Mouse (Mus musculus) gastrocnemius, adult 2 months (tissue): Measurements from ENCODE around the gene Spen. TPM values are rescaled to one million over a fixed set of nuclear protein-coding genes. Genes with fewer than 3 reads are reported as not detected.

ENCODE experiments used
- DNase-seq: peaks from one replicate; pipeline ENCODE4 v3.0.0; 2022
- H3K27ac ChIP-seq: fragments of 200-600 bp; 2 replicates; pipeline ENCODE4 v1.8.1; 2022; ENCODE audit warnings: mild to moderate bottlenecking
- H3K4me3 ChIP-seq: fragments of 200-600 bp; 2 replicates; pipeline ENCODE4 v1.8.1; 2022; ENCODE audit warnings: mild to moderate bottlenecking, moderate library complexity
- CTCF ChIP-seq: fragments of 200-600 bp; IDR thresholded peaks from 2 replicates; pipeline ENCODE4 v1.8.1; 2022; ENCODE audit warnings: antibody characterized with exemption, mild to moderate bottlenecking, moderate library complexity
- intact Hi-C: fragments of 180-260 bp; cut with DNase I; formaldehyde crosslinking; loops from one replicate; pipeline ENCODE4 v1.15.1; 2025
- total RNA-seq, 2 experiments: library from RNA; stranded (reverse); gene quantifications; 2 replicates each; pipeline ENCODE4 v1.2.3; 2021

Gene Spen
- total RNA-seq, 2 experiments from 2014 or later = 23.3 to 25.1 TPM

- DNase-seq = peak; percentile 31
- no peak for TF ChIP-seq CTCF
- H3K27ac ChIP-seq = peak overlapping the region; percentile 87
- intact Hi-C loops = no loop called here
- peak overlapping the region; percentile 95 for H3K4me3 ChIP-seq
These were observed 94.6 kb downstream of the Spen start for GRCm38 (mm10) chr4:141443641-141444429.

- no peak overlapping the region for H3K27ac ChIP-seq
- no peak for DNase-seq
- no peak overlapping the region for H3K4me3 ChIP-seq
- intact Hi-C loops = no loop called here
- TF ChIP-seq CTCF = no peak
These were observed 97.5 kb downstream of the Spen start for GRCm38 (mm10) chr4:141440877-141441276.

GRCm38 (mm10) chr4:141439083-141439803 is 99.2 kb downstream of the Spen start:
- intact Hi-C loops = no loop called here
- no peak for TF ChIP-seq CTCF
- no peak overlapping the region for H3K4me3 ChIP-seq
- no peak for DNase-seq
- peak overlapping the region; percentile 79 for H3K27ac ChIP-seq

GRCm38 (mm10) chr4:141435974-141436373 is 102.4 kb downstream of the Spen start, which contains the start of gene Srarp:
TSS of gene Srarp (minus strand) at chr4:141436105.
- H3K27ac ChIP-seq = peak within 1 kb of the TSS; percentile 74
- TF ChIP-seq CTCF = no peak
- peak within 1 kb of the TSS; percentile 60 for H3K4me3 ChIP-seq
- DNase-seq = no peak
- intact Hi-C loops = no loop called here

- no peak overlapping the region for H3K27ac ChIP-seq
- no peak for TF ChIP-seq CTCF
- no peak overlapping the region for H3K4me3 ChIP-seq
- no peak for DNase-seq
- intact Hi-C loops = loop anchor here (5.0 kb wide), 1 partner anchor 74 kb away; no protein-coding TSS in a partner anchor
These were observed 105.2 kb downstream of the Spen start for GRCm38 (mm10) chr4:141433191-141433590.

- TF ChIP-seq CTCF = no peak
- intact Hi-C loops = loop anchor here (5.0 kb wide), 1 partner anchor 75 kb away; no protein-coding TSS in a partner anchor
- Histone ChIP-seq H3K27ac (no peak overlapping the region; the same call in 1 of the 2 replicates), H3K4me3 (no peak overlapping the region)
- no peak for DNase-seq
These were observed 105.7 kb downstream of the Spen start for GRCm38 (mm10) chr4:141432666-141433065.

- Histone ChIP-seq H3K4me3 (no peak overlapping the region), H3K27ac (peak overlapping the region; percentile 17; the same call in 1 of the 2 replicates)
- intact Hi-C loops = loop anchor here (1.0 to 5.0 kb wide), 4 partner anchors 25 to 144 kb away; no protein-coding TSS in a partner anchor
- DNase-seq = peak; percentile 83
- TF ChIP-seq CTCF = peak; percentile 97; the same call in 1 of the 2 replicates
These were observed 107.4 kb downstream of the Spen start for GRCm38 (mm10) chr4:141430997-141431396.

GRCm38 (mm10) chr4:141429847-141430246 is 108.5 kb downstream of the Spen start:
- intact Hi-C loops = loop anchor here (1.0 to 5.0 kb wide), 2 partner anchors 24 to 77 kb away; no protein-coding TSS in a partner anchor
- H3K27ac ChIP-seq = no peak overlapping the region
- H3K4me3 ChIP-seq = no peak overlapping the region
- peak; percentile 68 for DNase-seq
- TF ChIP-seq CTCF = peak; percentile 80

GRCm38 (mm10) chr4:141429381-141429780 is 109.0 kb downstream of the Spen start:
- intact Hi-C loops = no loop called here
- no peak overlapping the region for H3K27ac ChIP-seq
- no peak overlapping the region for H3K4me3 ChIP-seq
- no peak for TF ChIP-seq CTCF
- no peak for DNase-seq

- no peak for DNase-seq
- Histone ChIP-seq H3K27ac (no peak overlapping the region), H3K4me3 (no peak overlapping the region)
- intact Hi-C loops = no loop called here
- no peak for TF ChIP-seq CTCF
These were observed 110.5 kb downstream of the Spen start for GRCm38 (mm10) chr4:141427921-141428320.

- Histone ChIP-seq H3K27ac (peak overlapping the region; percentile 98), H3K4me3 (peak overlapping the region; percentile 74)
- intact Hi-C loops = loop anchor here (1.0 kb wide), 1 partner anchor 18 kb away; no protein-coding TSS in a partner anchor
- no peak for TF ChIP-seq CTCF
- no peak for DNase-seq
These were observed 111.3 kb downstream of the Spen start for GRCm38 (mm10) chr4:141426796-141427745.
